Mouse (Mus musculus) kidney, embryonic 14.5 days (tissue): ENCODE data around the gene Arhgef12. TPM values are rescaled to one million over a fixed set of nuclear protein-coding genes. Genes with fewer than 3 reads are reported as not detected.

ENCODE experiments used
- ATAC-seq: fragments of 200-750 bp; cut with Nextera tagmentation; 2 replicates; pipeline ENCODE4 v1.8.0; 2017; ENCODE audit warnings: moderate number of reproducible peaks, mild to moderate bottlenecking, moderate TSS enrichment, moderate library complexity; ENCODE audit not compliant: low FRiP score, low TSS enrichment
- H3K27ac ChIP-seq: fragments of 300-500 bp; sonication (generic); 2 replicates; pipeline ENCODE4 v1.5.1; 2014; ENCODE audit warnings: low read depth, mild to moderate bottlenecking, low read length, moderate library complexity, mixed read lengths
- H3K27me3 ChIP-seq: fragments of 300-500 bp; sonication (generic); 2 replicates; pipeline ENCODE4 v1.6.1; 2014; ENCODE audit warnings: mild to moderate bottlenecking, low read length; ENCODE audit not compliant: control insufficient read depth, insufficient read depth
- H3K36me3 ChIP-seq: fragments of 300-500 bp; sonication (generic); 2 replicates; pipeline ENCODE4 v1.6.1; 2014; ENCODE audit warnings: low read length, mixed read lengths; ENCODE audit not compliant: control insufficient read depth, insufficient read depth
- H3K4me1 ChIP-seq: fragments of 300-500 bp; sonication (generic); 2 replicates; pipeline ENCODE4 v1.6.1; 2014; ENCODE audit warnings: low read length, mixed read lengths; ENCODE audit not compliant: control insufficient read depth, insufficient read depth
- H3K4me2 ChIP-seq: fragments of 300-500 bp; sonication (generic); replicated peaks from 2 replicates; pipeline ENCODE4 v1.6.1; 2014; ENCODE audit warnings: low read depth, mild to moderate bottlenecking, low read length
- H3K4me3 ChIP-seq: fragments of 300-500 bp; sonication (generic); 2 replicates; pipeline ENCODE4 v1.5.1; 2014; ENCODE audit warnings: mild to moderate bottlenecking, low read length
- H3K9ac ChIP-seq: fragments of 300-500 bp; sonication (generic); 2 replicates; pipeline ENCODE4 v1.6.1; 2014; ENCODE audit warnings: low read depth, mild to moderate bottlenecking, low read length, moderate library complexity
- H3K9me3 ChIP-seq: fragments of 300-500 bp; sonication (generic); 2 replicates; pipeline ENCODE4 v1.6.1; 2016; ENCODE audit warnings: low read length; ENCODE audit not compliant: control insufficient read depth
- WGBS: fragments of 180-500 bp; shearing (Covaris S2); extraction: QIAGEN DNeasy Blood & Tissue Kit; methylation state at CpG from one replicate; pipeline ENCODE4 v1.1.7; 2014; 5-methylcytosine and 5-hydroxymethylcytosine counted together
- polyA plus RNA-seq: library from polyadenylated mRNA; unstranded; fragments of >200 nt; fragmentation: Nextera tagmentation; extraction: Ambion mirVana; gene quantifications from 2 replicates; pipeline ENCODE4 v1.2.1, GENCODE M21; 2014

Gene Arhgef12
- polyA plus RNA-seq, 1 experiment from 2014 or later, result 29.1 TPM

GRCm38 (mm10) chr9:43038466-43038865 is 68.6 kb downstream of the Arhgef12 start:
- Histone ChIP-seq H3K4me2 (no peak overlapping the region), H3K4me1 (peaks cover 7% of the 10 kb centered on the region; the same call in 1 of the 2 replicates), H3K9ac (no peak overlapping the region), H3K27me3 (no peaks in the 10 kb centered on the region), H3K27ac (no peak overlapping the region), H3K9me3 (no peaks in the 10 kb centered on the region), H3K4me3 (no peak overlapping the region), H3K36me3 (peaks cover 6% of the 10 kb centered on the region; the same call in 1 of the 2 replicates)
- no peak for ATAC-seq
- 66% methylated on average over 8 of the region's 8 CpGs for WGBS

DNA sequence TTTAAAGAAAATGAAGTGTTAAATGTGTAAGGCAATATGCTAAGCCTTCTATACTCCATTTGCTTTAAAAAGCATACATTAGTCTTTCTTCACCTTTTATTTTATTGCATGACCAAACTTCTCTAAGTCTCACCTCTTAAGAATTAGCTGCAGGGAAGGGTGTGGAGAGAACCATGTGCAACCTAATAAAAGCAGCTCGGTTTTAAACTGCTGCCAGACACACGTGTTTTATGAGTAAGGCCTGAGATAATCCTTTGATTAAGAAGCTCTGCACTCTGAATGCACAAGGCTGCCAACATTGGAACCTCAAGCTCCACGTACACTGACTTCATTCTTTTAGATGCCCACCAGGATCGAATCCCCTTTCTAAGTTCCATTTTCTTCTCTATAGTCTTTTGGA is 71.8 kb downstream of the Arhgef12 start:
- Histone ChIP-seq H3K4me2 (no peak overlapping the region), H3K4me3 (no peak overlapping the region), H3K27ac (no peak overlapping the region), H3K27me3 (no peaks in the 10 kb centered on the region), H3K36me3 (peaks cover under 1% of the 10 kb centered on the region; the same call in 1 of the 2 replicates), H3K4me1 (peaks cover 11% of the 10 kb centered on the region; the same call in 1 of the 2 replicates), H3K9ac (no peak overlapping the region), H3K9me3 (no peaks in the 10 kb centered on the region)
- ATAC-seq, result no peak
- WGBS, result 51% methylated on average over 4 of the region's 4 CpGs

DNA sequence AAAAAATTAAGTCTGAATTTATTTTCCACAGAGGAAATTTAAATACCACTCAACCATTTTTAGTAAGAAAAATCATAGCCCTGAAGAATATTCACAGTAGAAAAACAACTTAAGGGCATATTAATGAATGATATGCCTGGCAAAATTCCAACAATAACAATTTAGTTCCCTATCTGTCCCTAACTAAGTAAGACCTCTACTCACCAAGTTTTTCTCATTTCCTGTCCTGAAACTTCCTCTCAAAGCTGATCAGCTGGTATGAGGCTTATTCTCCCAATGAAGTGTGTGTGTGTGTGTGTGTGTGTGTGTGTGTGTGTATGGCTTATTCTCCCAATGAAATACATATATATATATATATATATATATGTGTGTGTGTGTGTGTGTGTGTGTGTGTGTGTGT is 72.8 kb downstream of the Arhgef12 start:
- Histone ChIP-seq H3K4me2 (no peak overlapping the region), H3K9me3 (no peaks in the 10 kb centered on the region), H3K36me3 (no peaks in the 10 kb centered on the region; the same call in 1 of the 2 replicates), H3K9ac (no peak overlapping the region), H3K4me1 (peaks cover 11% of the 10 kb centered on the region; the same call in 1 of the 2 replicates), H3K4me3 (no peak overlapping the region), H3K27me3 (no peaks in the 10 kb centered on the region), H3K27ac (no peak overlapping the region)
- no peak for ATAC-seq

DNA sequence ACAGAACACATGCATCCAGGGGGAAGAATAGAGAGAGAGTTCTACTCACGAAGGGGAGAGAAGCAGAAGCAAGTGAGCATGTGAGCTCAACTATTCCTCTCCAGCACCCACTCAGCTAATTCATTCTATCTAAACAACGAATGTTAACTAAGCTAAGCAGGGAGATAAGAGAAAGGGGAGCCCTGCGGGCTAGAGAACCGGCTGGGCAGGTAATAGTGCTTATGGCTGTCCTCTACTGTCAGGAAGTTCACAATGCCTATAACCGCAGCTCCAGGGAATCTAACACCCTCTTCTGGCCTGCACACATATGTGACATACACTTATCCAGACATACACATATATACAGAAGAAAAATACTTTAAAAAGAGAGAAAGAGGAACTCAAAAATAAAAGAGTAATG is 79.3 kb downstream of the Arhgef12 start:
- H3K27me3 ChIP-seq, result no peaks in the 10 kb centered on the region
- 84% methylated on average over 5 of the region's 5 CpGs for WGBS
- H3K9me3 ChIP-seq, result no peaks in the 10 kb centered on the region
- no peak for ATAC-seq
- no peak overlapping the region for H3K27ac ChIP-seq
- H3K4me3 ChIP-seq, result no peak overlapping the region
- no peak overlapping the region for H3K9ac ChIP-seq
- H3K4me1 ChIP-seq, result no peaks in the 10 kb centered on the region
- H3K36me3 ChIP-seq, result peaks cover 11% of the 10 kb centered on the region; the same call in 1 of the 2 replicates
- H3K4me2 ChIP-seq, result no peak overlapping the region

DNA sequence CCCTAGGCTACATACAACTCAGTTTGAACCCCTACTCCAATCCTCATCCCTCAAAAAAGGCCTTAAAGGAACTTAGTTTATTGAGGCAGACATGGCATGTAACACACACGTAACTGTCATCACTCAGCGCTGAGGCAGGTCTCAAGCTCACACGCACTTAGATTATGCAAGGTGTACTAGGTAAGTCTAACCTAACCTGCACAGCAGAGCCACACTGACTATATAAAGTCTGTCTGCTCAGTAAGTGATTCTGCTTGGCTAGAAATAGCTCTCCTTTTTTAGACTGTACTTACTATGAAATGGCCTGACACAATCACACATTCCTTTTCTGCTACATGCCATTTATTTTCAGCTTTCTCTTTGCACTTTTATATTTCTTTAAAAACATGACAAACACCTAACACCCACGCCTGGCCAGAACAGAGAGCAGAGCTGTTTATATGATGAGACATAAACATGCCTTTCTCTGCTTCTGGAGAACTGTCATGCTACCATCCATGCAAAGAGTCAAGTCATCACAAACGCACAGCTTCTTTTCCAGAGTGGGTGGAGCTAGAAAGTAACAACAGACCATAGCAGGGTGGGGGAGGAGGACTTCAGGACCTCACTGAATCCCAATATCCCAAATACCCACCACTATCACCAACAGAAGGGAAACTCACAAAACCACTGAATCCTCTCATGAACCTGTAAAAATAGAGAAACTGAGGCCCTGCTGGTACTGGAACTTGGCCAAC is 85.4 kb downstream of the Arhgef12 start:
- no peaks in the 10 kb centered on the region for H3K4me1 ChIP-seq
- no peak overlapping the region for H3K27ac ChIP-seq
- no peak overlapping the region for H3K9ac ChIP-seq
- H3K27me3 ChIP-seq, result no peaks in the 10 kb centered on the region
- H3K4me3 ChIP-seq, result no peak overlapping the region
- 81% methylated on average over 5 of the region's 5 CpGs for WGBS
- H3K36me3 ChIP-seq, result peaks cover 23% of the 10 kb centered on the region; the same call in 1 of the 2 replicates
- no peak overlapping the region for H3K4me2 ChIP-seq
- no peaks in the 10 kb centered on the region for H3K9me3 ChIP-seq
- no peak for ATAC-seq

GRCm38 (mm10) chr9:43019656-43020055 is 87.4 kb downstream of the Arhgef12 start:
- WGBS, result 91% methylated on average over 9 of the region's 9 CpGs
- H3K4me3 ChIP-seq, result no peak overlapping the region
- H3K9me3 ChIP-seq, result no peaks in the 10 kb centered on the region
- H3K27ac ChIP-seq, result no peak overlapping the region
- no peak for ATAC-seq
- no peak overlapping the region for H3K4me2 ChIP-seq
- H3K36me3 ChIP-seq, result peaks cover 32% of the 10 kb centered on the region; the same call in 1 of the 2 replicates
- no peaks in the 10 kb centered on the region for H3K4me1 ChIP-seq
- no peaks in the 10 kb centered on the region for H3K27me3 ChIP-seq
- H3K9ac ChIP-seq, result no peak overlapping the region

DNA sequence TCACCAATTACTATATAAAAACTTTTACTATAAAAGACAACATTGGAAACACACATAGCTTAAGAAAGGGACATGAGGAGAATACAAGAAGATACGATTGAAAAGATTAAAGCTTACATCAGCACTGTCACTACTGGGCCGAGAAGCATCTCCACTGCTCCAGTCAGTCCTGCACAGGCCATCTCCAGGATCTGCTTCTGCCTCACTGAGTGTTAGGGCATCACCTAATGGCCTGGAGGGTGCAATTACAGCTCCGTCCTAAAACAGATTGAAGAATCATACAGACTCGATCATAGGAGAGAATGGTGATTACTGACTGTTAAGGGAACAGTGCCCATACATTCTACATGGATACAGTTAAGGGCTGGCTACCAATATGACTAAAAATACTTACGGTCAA is 91.3 kb downstream of the Arhgef12 start:
- Histone ChIP-seq H3K9me3 (no peaks in the 10 kb centered on the region), H3K4me2 (no peak overlapping the region), H3K4me1 (no peaks in the 10 kb centered on the region), H3K36me3 (peaks cover 43% of the 10 kb centered on the region; the same call in 1 of the 2 replicates), H3K9ac (no peak overlapping the region), H3K27ac (no peak overlapping the region), H3K4me3 (no peak overlapping the region), H3K27me3 (no peaks in the 10 kb centered on the region)
- WGBS, result 94% methylated on average over 5 of the region's 5 CpGs
- ATAC-seq, result no peak

DNA sequence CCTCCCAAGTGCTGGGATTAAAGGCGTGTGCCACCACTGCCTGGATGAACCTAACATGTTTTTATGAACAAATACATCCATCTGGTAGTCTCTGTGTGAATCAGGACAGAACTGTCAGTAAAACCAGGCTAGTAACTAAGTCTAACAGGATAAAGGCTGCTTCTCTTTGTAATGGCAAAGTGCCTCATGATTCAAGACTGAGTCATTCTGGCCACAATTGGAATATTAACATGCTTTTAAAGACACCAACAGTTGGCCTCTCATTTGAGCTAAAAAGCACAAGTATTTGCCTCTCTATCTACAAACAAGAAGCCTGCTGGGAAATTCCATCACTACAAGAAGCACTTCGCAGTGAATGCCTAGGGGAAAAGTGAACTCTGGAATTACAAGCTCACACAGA is 91.7 kb downstream of the Arhgef12 start:
- Histone ChIP-seq H3K4me2 (no peak overlapping the region), H3K4me1 (no peaks in the 10 kb centered on the region), H3K9me3 (no peaks in the 10 kb centered on the region), H3K27ac (no peak overlapping the region), H3K27me3 (no peaks in the 10 kb centered on the region), H3K4me3 (no peak overlapping the region), H3K9ac (no peak overlapping the region), H3K36me3 (peaks cover 43% of the 10 kb centered on the region; the same call in 1 of the 2 replicates)
- 95% methylated on average over 2 of the region's 2 CpGs for WGBS
- no peak for ATAC-seq

DNA sequence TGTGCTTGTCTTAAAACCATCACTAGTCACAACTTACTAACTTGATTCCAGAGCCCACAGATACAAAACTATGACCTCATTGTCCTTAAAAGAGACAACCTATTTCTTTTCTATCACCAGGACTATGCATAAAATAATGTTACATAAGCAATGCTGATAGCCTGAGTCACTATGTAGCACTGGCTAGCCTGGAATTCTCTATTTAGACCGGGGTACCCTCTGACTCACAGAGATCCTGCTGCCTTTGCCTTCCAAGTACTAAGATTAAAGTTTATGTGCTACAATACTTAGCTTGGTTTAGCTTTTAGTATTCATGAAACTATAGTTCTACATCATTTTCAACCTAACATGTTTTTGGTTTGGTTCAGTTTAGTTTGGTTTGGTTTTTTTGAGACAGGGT is 92.2 kb downstream of the Arhgef12 start:
- Histone ChIP-seq H3K36me3 (peaks cover 47% of the 10 kb centered on the region), H3K9ac (no peak overlapping the region), H3K9me3 (no peaks in the 10 kb centered on the region), H3K27ac (no peak overlapping the region), H3K4me3 (no peak overlapping the region), H3K27me3 (no peaks in the 10 kb centered on the region), H3K4me2 (no peak overlapping the region), H3K4me1 (no peaks in the 10 kb centered on the region)
- 91% methylated on average over 1 of the region's 1 CpGs for WGBS
- no peak for ATAC-seq
